Comparison of ENCODE assay signal across 16 mouse cellular contexts in the genomic region with DNA sequence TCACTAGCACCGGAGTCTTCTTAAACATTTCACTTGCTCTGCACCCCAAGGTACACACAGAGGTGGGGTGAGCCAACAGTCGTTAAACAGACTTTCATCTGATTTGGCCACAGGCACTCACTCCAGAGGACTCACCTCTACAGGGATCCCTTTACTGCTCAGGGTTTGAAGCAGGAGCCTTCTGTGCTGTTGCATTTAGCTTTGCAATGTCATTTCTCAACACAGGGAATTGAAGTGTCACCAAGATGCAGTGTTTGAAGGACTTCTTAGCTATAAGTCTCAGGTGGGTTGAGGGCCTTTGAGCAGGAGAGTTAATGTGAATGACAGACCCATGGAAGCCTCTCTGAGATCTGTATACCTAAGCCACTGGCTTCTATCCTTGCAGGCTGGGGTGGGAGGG.
"Had no signal": no experiment of that assay in that cellular context is flagged by ENCODE, and none has a peak within 500 bp of the region (broad histone marks: within the 10 kb centered on the region; RNA-seq: fewer than 3 reads in every experiment).

No protein-coding gene starts in this region.

- DNase-seq: kidney, adult 11 months; kidney, postnatal 14 days; liver; liver, embryonic 13.5 days; liver, postnatal 0 days; retina, postnatal 1 day; right cerebral cortex, postnatal 4 days; spleen, adult 18-20 months; thymus, postnatal 36 days had no signal

- ATAC-seq: liver, postnatal 0 days; midbrain, embryonic 15.5 days had no signal

- H3K27me3 ChIP-seq: liver, embryonic 13.5 days; midbrain, embryonic 15.5 days; neural tube, embryonic 13.5 days had no signal

- H3K4me2 ChIP-seq: limb, embryonic 12.5 days; liver, embryonic 13.5 days; midbrain, embryonic 11.5 days; midbrain, embryonic 15.5 days; neural tube, embryonic 13.5 days had no signal

- H3K9ac ChIP-seq: limb, embryonic 12.5 days; liver, embryonic 13.5 days; liver, postnatal 0 days; midbrain, embryonic 15.5 days; neural tube, embryonic 13.5 days had no signal

- H3K36me3 ChIP-seq: limb, embryonic 12.5 days; liver, embryonic 13.5 days; midbrain, embryonic 15.5 days; neural tube, embryonic 13.5 days had no signal

- H3K27ac ChIP-seq: layer of hippocampus, adult 2 months; limb, embryonic 12.5 days; liver, embryonic 13.5 days; macrophage; midbrain, embryonic 15.5 days; neural tube, embryonic 13.5 days had no signal

- H3K4me3 ChIP-seq: layer of hippocampus, adult 2 months; limb, embryonic 12.5 days; liver, embryonic 13.5 days; megakaryocyte, embryonic 14.5 days; midbrain, embryonic 15.5 days; neural tube, embryonic 13.5 days had no signal

- H3K9me3 ChIP-seq: limb, embryonic 12.5 days; liver, embryonic 13.5 days; megakaryocyte, embryonic 14.5 days; midbrain, embryonic 15.5 days; neural tube, embryonic 13.5 days had no signal

- H3K4me1 ChIP-seq: midbrain, embryonic 15.5 days; neural tube, embryonic 13.5 days had no signal
